Mouse (Mus musculus): Measurements from ENCODE around the gene Pou5f1.
A peak's percentile ranks its signal among the peaks of the same experiment; 100 is the strongest.

Pou5f1 gene

DNA sequence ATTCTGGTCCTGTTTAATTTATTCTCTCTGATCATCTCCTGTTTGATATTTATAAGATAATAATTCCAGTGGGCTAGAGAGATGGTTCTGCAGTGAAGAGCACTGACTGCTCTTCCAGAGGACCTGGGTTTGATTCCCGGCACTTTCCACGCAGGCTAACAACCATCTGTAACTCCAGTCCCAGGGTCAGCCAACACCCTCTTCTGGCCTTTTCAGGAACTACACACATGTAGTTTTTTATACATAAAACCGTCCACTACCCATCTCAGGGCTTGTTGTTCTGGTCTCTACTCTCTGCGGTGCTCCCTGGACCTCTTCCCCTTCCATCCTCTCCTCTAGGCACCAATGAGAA is 44.3 kb downstream of the Pou5f1 start:
- DNase-seq (ENCODE audit: low read depth, low spot score) = no peak

- no peak for DNase-seq (ENCODE audit: low read depth, low spot score)
Measured at GRCm38 (mm10) chr17:35550871-35551270, 45.1 kb downstream of the Pou5f1 start.

GRCm38 (mm10) chr17:35551881-35552414 is 46.1 kb downstream of the Pou5f1 start, which contains the start of gene Cdsn:
TSS of gene Cdsn (plus strand) at chr17:35552128.
- DNase-seq (ENCODE audit: low read depth, low spot score) = no peak

- DNase-seq (ENCODE audit: low read depth, low spot score) = no peak
Measured at GRCm38 (mm10) chr17:35554321-35554720, 48.5 kb downstream of the Pou5f1 start.

DNA sequence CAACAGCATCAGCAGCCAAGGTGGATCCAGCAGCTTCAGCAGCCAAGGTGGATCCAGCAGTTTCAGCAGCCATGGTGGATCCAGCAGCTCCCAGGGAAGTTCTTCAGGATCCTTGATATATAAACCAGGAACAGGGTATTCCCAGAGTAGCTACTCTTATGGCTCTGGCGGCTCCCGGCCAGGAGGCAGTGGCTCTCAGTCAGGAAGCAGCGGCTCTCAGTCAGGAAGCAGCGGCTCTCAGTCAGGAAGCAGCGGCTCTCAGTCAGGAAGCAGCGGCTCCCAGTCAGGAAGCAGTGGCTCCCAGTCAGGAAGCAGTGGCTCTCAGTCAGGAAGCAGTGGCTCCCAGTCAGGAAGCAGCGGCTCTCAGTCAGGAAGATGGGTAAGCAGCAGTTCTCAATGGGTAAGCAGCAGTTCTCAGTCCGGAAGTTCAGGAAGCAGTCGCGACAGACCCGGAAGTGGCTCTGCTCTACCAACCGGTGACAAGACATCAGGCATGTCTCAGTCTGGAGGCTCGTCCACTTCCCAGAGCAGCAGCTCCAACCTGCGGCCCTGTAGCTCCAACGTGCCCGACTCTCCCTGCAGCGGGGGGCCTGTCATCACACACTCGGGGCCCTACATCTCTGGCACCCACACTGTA is 49.1 kb downstream of the Pou5f1 start:
- no peak for DNase-seq (ENCODE audit: low read depth, low spot score)

- no peak for DNase-seq (ENCODE audit: low read depth, low spot score)
Measured at GRCm38 (mm10) chr17:35556186-35556765, 50.5 kb downstream of the Pou5f1 start.

GRCm38 (mm10) chr17:35556812-35557211 is 51.0 kb downstream of the Pou5f1 start:
- DNase-seq (ENCODE audit: low read depth, low spot score) = peak; percentile 63

- no peak for DNase-seq (ENCODE audit: low read depth, low spot score)
Measured at GRCm38 (mm10) chr17:35557351-35557750, 51.5 kb downstream of the Pou5f1 start.

- DNase-seq (ENCODE audit: low read depth, low spot score) = no peak
Measured at GRCm38 (mm10) chr17:35558216-35558615, 52.4 kb downstream of the Pou5f1 start.

Measured in CD4-positive helper T cell, adult 2 months (primary cell).